Mouse (Mus musculus) stomach, postnatal 0 days (tissue): ENCODE measurements around the gene Samd13. TPM values are rescaled to one million over a fixed set of nuclear protein-coding genes. Genes with fewer than 3 reads are reported as not detected.

ENCODE experiments used
- ATAC-seq: fragments of 200-750 bp; cut with Nextera tagmentation; 2 replicates; pipeline ENCODE4 v1.8.0; 2017; ENCODE audit not compliant: low FRiP score, low TSS enrichment
- DNase-seq: peaks from one replicate; pipeline ENCODE4 v3.0.0-alpha.2; 2016; ENCODE audit warnings: low spot score
- H3K27ac ChIP-seq: fragments of 300-500 bp; sonication (generic); replicated peaks from 2 replicates; pipeline ENCODE4 v1.5.1; 2014; ENCODE audit warnings: mild to moderate bottlenecking, control low read depth
- H3K27me3 ChIP-seq: fragments of 300-500 bp; sonication (generic); 2 replicates; pipeline ENCODE4 v1.6.1; 2014; ENCODE audit warnings: low read length; ENCODE audit not compliant: control insufficient read depth, insufficient read depth
- H3K36me3 ChIP-seq: fragments of 300-500 bp; sonication (generic); 2 replicates; pipeline ENCODE4 v1.6.1; 2014; ENCODE audit warnings: low read length, mixed read lengths; ENCODE audit not compliant: control insufficient read depth, insufficient read depth
- H3K4me1 ChIP-seq: fragments of 300-500 bp; sonication (generic); replicated peaks from 2 replicates; pipeline ENCODE4 v1.6.1; 2014; ENCODE audit warnings: antibody characterized with exemption; ENCODE audit not compliant: control insufficient read depth, insufficient read depth
- H3K4me2 ChIP-seq: fragments of 300-500 bp; sonication (generic); replicated peaks from 2 replicates; pipeline ENCODE4 v1.6.1; 2014; ENCODE audit warnings: low read depth, mild to moderate bottlenecking, control low read depth, moderate library complexity
- H3K4me3 ChIP-seq: fragments of 300-500 bp; sonication (generic); 2 replicates; pipeline ENCODE4 v1.5.1; 2014; ENCODE audit warnings: low read depth, low read length, control low read depth
- H3K9ac ChIP-seq: fragments of 300-500 bp; sonication (generic); 2 replicates; pipeline ENCODE4 v1.6.1; 2014; ENCODE audit warnings: mild to moderate bottlenecking, low read length, control low read depth, mixed read lengths
- H3K9me3 ChIP-seq: fragments of 300-500 bp; sonication (generic); 2 replicates; pipeline ENCODE4 v1.6.1; 2016; ENCODE audit warnings: low read length; ENCODE audit not compliant: control insufficient read depth
- CTCF ChIP-seq: IDR thresholded peaks from 2 replicates; pipeline ENCODE4 v1.5.1; 2016; ENCODE audit warnings: antibody characterized with exemption, low read depth, mild to moderate bottlenecking, moderate library complexity
- EP300 ChIP-seq: optimal IDR thresholded peaks from 2 replicates; pipeline ENCODE3; 2016; ENCODE audit warnings: antibody characterized with exemption
- WGBS: fragments of 180-500 bp; shearing (Covaris S2); extraction: QIAGEN DNeasy Blood & Tissue Kit; methylation state at CpG from one replicate; pipeline ENCODE4 v1.1.7; 2014; 5-methylcytosine and 5-hydroxymethylcytosine counted together
- polyA plus RNA-seq: library from polyadenylated mRNA; unstranded; fragments of >200 nt; fragmentation: Nextera tagmentation; extraction: Ambion mirVana; gene quantifications from 2 replicates; pipeline ENCODE4 v1.2.1, GENCODE M21; 2015

Samd13 gene
- polyA plus RNA-seq, 1 experiment from 2014 or later = 0.45 TPM

DNA sequence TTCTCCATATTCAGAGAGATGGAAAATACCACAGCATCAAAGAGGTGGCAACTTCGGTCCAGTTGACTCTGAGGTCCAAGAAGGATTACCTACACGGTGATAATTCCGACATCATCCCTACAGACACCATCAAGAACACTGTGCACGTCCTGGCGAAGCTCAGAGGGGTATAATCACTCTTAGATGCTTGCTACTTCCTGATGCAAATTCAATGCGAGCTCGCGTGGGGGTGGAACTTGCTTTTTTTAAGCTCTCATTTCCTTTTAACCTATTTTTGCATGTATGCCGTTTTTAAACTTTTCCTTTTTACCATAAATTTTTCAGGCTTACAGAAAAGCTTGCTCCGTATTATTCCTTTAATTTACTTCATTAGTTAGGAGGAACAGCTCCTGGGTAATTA, 75.1 kb downstream of the Samd13 start:
- Histone ChIP-seq H3K4me1 (no peaks in the 10 kb centered on the region), H3K4me3 (no peak overlapping the region), H3K9me3 (no peaks in the 10 kb centered on the region), H3K9ac (no peak overlapping the region), H3K36me3 (no peaks in the 10 kb centered on the region), H3K4me2 (no peak overlapping the region), H3K27me3 (no peaks in the 10 kb centered on the region), H3K27ac (no peak overlapping the region)
- ATAC-seq = no peak
- no peak for DNase-seq
- no peak for TF ChIP-seq EP300
- TF ChIP-seq CTCF = no peak
- 83% methylated on average over 10 of the region's 10 CpGs for WGBS

DNA sequence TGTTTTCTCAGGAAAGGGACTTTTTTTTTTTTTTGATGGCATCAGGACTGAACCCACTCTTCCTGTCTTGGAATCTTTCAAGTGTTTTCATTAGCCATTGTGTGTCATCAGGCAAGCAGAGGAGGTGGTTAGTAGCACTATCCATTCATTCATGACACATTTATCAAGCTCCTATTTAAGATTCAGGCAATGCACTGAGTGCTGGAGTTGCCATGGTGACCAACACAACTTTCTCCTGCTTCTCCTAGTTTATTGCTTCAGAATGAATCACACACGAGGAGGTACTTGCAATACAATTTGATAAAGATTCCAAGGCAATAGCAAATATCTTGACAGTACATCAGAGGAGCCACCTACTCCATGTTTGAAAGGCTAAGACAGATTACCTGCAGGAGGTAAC, 78.0 kb downstream of the Samd13 start:
- Histone ChIP-seq H3K36me3 (no peaks in the 10 kb centered on the region), H3K4me1 (no peaks in the 10 kb centered on the region), H3K9me3 (no peaks in the 10 kb centered on the region), H3K4me3 (no peak overlapping the region), H3K9ac (no peak overlapping the region), H3K27ac (no peak overlapping the region), H3K4me2 (no peak overlapping the region), H3K27me3 (no peaks in the 10 kb centered on the region)
- ATAC-seq = no peak
- no peak for TF ChIP-seq EP300
- no peak for TF ChIP-seq CTCF
- 23% methylated on average over 1 of the region's 1 CpGs for WGBS
- no peak for DNase-seq

DNA sequence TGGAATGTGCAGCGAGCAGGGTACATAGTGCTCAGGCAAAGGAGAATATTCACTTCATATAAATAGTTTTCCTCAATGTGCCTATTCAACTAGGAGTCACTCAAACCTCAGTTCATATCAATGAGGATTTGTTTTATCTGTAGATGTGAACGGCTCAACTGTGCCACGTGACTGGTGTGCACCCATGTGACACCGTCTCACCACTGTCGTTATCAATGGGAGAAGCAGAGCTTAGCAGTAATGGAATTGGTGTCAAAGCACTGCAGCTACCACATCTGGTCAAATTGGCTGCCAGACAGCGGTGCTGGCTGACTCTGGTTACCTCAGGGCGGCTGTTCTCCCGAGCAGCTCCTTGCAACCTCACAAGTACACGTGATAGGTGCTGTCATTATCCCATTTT, 80.7 kb downstream of the Samd13 start:
- Histone ChIP-seq H3K4me1 (no peaks in the 10 kb centered on the region), H3K9me3 (no peaks in the 10 kb centered on the region), H3K27me3 (no peaks in the 10 kb centered on the region), H3K36me3 (no peaks in the 10 kb centered on the region), H3K4me3 (no peak overlapping the region), H3K27ac (no peak overlapping the region), H3K4me2 (no peak overlapping the region), H3K9ac (no peak overlapping the region)
- DNase-seq = no peak
- 80% methylated on average over 9 of the region's 9 CpGs for WGBS
- TF ChIP-seq CTCF = no peak
- ATAC-seq = no peak

DNA sequence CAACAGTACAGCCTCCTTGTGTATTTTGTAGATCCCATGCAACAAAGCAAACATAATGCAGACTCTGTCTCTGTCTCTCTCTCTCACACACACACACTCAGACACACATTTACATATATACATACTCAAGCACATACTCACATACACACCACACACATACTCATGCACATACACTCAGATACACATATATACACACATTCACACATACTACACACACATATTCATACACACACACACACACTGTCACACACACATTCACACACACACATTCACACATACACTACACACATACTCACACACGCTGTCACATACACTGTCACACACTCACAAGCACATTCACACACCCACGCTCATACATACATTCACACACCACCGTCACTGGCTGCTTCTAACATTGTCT, 82.9 kb downstream of the Samd13 start:
- TF ChIP-seq EP300 (no peak), CTCF (no peak)
- ATAC-seq (no peak), DNase-seq (no peak)
- Histone ChIP-seq H3K9me3 (no peaks in the 10 kb centered on the region), H3K4me2 (no peak overlapping the region), H3K36me3 (no peaks in the 10 kb centered on the region), H3K4me3 (no peak overlapping the region), H3K9ac (no peak overlapping the region), H3K27ac (no peak overlapping the region), H3K4me1 (no peaks in the 10 kb centered on the region), H3K27me3 (no peaks in the 10 kb centered on the region)
- 91% methylated on average over 3 of the region's 3 CpGs for WGBS

DNA sequence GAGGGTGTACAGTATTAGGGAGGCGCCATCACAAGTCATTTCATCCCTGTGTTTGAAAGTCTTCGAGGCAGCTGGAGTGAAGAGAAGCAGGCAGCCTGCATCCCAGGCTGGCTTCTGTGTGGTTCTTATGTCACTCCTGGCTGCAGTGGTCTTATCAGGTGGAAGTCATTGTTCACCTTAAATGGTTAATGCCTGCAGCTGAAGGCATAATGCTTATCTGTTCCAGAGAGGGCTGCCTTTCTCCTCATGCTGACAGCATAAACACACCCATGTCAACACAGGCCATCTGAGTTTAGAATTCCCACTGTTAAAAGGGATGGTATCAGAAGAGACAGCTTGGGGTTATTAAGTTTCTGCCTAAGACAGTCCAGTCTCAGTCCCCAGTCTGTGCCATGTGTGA, 84.2 kb downstream of the Samd13 start:
- no peaks in the 10 kb centered on the region for H3K36me3 ChIP-seq
- no peak overlapping the region for H3K9ac ChIP-seq
- DNase-seq (no peak), ATAC-seq (no peak)
- WGBS = 65% methylated on average over 2 of the region's 2 CpGs
- no peak overlapping the region for H3K4me2 ChIP-seq
- no peak for TF ChIP-seq EP300
- no peak for TF ChIP-seq CTCF
- no peak overlapping the region for H3K4me3 ChIP-seq
- no peaks in the 10 kb centered on the region for H3K27me3 ChIP-seq
- no peaks in the 10 kb centered on the region for H3K4me1 ChIP-seq
- no peak overlapping the region for H3K27ac ChIP-seq
- H3K9me3 ChIP-seq = no peaks in the 10 kb centered on the region

DNA sequence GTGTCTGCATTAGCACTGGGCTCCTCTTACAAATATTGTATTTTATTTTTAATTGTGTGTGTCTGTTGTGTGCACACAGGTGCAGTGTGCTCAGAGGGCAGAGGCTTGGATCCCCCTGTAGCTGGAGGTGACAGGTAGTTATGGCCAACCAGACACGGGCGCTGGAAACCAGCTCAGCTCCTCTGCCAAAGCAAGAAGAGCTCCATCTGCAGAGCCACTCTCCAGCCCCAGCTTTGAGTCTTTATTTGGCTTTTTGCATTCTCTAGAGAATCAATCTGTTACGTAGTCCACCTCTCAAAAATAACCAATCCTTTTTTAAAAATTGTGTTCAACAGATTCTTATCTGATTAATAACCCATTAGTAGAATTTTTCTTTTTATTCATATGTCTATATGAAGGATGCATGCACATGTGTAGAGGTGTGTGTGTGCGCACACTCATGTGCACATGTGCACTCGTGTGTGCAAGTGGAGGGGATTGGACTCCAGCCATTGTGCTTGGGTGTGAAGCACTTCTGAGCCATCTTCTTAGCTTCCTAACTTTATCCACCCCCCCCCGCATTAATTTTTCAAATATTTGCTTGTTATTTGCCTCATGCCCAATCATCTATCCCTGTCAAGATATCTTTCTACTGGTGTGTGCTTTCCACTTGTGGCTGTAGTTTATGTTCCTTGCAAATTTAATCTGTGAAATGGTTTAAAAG, 86.0 kb downstream of the Samd13 start:
- no peaks in the 10 kb centered on the region for H3K36me3 ChIP-seq
- H3K9ac ChIP-seq = no peak overlapping the region
- no peak for DNase-seq
- 76% methylated on average over 6 of the region's 6 CpGs for WGBS
- no peaks in the 10 kb centered on the region for H3K27me3 ChIP-seq
- no peak for ATAC-seq
- no peak for TF ChIP-seq EP300
- TF ChIP-seq CTCF = no peak
- H3K9me3 ChIP-seq = no peaks in the 10 kb centered on the region
- no peak overlapping the region for H3K27ac ChIP-seq
- H3K4me1 ChIP-seq = no peaks in the 10 kb centered on the region
- no peak overlapping the region for H3K4me3 ChIP-seq
- H3K4me2 ChIP-seq = no peak overlapping the region
